In genomic region chr2:119111060-119111459, GRCm38 (mm10) we compare ENCODE assay signal across 18 mouse cellular contexts. TPM values are rescaled to one million over a fixed set of nuclear protein-coding genes. Genes with fewer than 3 reads are reported as not detected.
DNase-seq lines count a peak whose midpoint lies in the region; ATAC-seq and TF ChIP-seq lines count a peak whose summit lies in the region.
"Had no signal": no experiment of that assay in that cellular context is flagged by ENCODE, and none has a peak within 500 bp of the region (broad histone marks: within the 10 kb centered on the region; RNA-seq: fewer than 3 reads in every experiment).

No protein-coding gene starts in this region.

- H3K27me3 ChIP-seq in liver, embryonic 13.5 days = no peaks in the 10 kb centered on the region
- no peaks in the 10 kb centered on the region for H3K27me3 ChIP-seq in liver, embryonic 12.5 days (replicated peaks)
- H3K27me3 ChIP-seq in kidney, embryonic 14.5 days (ENCODE audit: control insufficient read depth, insufficient read depth, low read length) = no peaks in the 10 kb centered on the region
- H3K27me3 ChIP-seq: CH12.LX; forebrain, embryonic 12.5 days; forebrain, embryonic 15.5 days; hindbrain, embryonic 12.5 days; hindbrain, embryonic 15.5 days had no signal

- H3K4me2 ChIP-seq in liver, embryonic 13.5 days = peak overlapping the region; percentile 87; the same call in 1 of the 2 replicates
- H3K4me2 ChIP-seq in liver, embryonic 12.5 days = no peak overlapping the region
- H3K4me2 ChIP-seq in kidney, embryonic 14.5 days (replicated peaks; ENCODE audit: low read depth, low read length) = no peak overlapping the region

- 86% methylated on average over 3 of the region's 3 CpGs for WGBS in liver, embryonic 13.5 days (ENCODE audit: insufficient replicate concordance)
- 84% methylated on average over 3 of the region's 3 CpGs for WGBS in liver, embryonic 12.5 days (ENCODE audit: insufficient replicate concordance)
- WGBS in kidney, embryonic 14.5 days = 88% methylated on average over 3 of the region's 3 CpGs

- H3K9me3 ChIP-seq in liver, embryonic 13.5 days (replicated peaks) = no peaks in the 10 kb centered on the region
- H3K9me3 ChIP-seq in liver, embryonic 12.5 days (replicated peaks) = no peaks in the 10 kb centered on the region
- no peaks in the 10 kb centered on the region for H3K9me3 ChIP-seq in ES-E14 (ENCODE audit: control insufficient read depth, insufficient read depth, low read depth, low read length)
- no peaks in the 10 kb centered on the region for H3K9me3 ChIP-seq in kidney, embryonic 14.5 days (ENCODE audit: control insufficient read depth, low read length)
- H3K9me3 ChIP-seq: forebrain, embryonic 12.5 days; forebrain, embryonic 15.5 days; hindbrain, embryonic 12.5 days; hindbrain, embryonic 15.5 days had no signal

- no peak overlapping the region for H3K4me3 ChIP-seq in liver, embryonic 13.5 days (replicated peaks)
- H3K4me3 ChIP-seq in liver, embryonic 12.5 days = no peak overlapping the region
- no peak overlapping the region for H3K4me3 ChIP-seq in ES-E14 (ENCODE audit: insufficient read depth in 1 of 2, low read depth in 1 of 2, low read length in 2 of 2, poor library complexity in 1 of 2, severe bottlenecking in 1 of 2)
- no peak overlapping the region for H3K4me3 ChIP-seq in kidney, embryonic 14.5 days (ENCODE audit: low read length)
- H3K4me3 ChIP-seq: forebrain, embryonic 12.5 days; heart, adult 2 months; hindbrain, embryonic 12.5 days had no signal

- DNase-seq in cerebellum, adult 9-10 months = peak; percentile 7
- DNase-seq in cerebellum, postnatal 36 days = no peak
- DNase-seq in liver, embryonic 13.5 days = no peak
- no peak for DNase-seq in ES-E14 (ENCODE audit: low read depth, low spot score)
- no peak for DNase-seq in thymus, postnatal 10 days (ENCODE audit: low spot score in 2 of 2)
- DNase-seq: adrenal gland, adult 2 months; adrenal gland, postnatal 14 days; cerebellum, adult 11 months; gastrocnemius, postnatal 25 days; heart, adult 2 months had no signal

- no peak for ATAC-seq in liver, embryonic 13.5 days (ENCODE audit: low read depth)
- no peak for ATAC-seq in liver, embryonic 12.5 days
- ATAC-seq in kidney, embryonic 14.5 days (ENCODE audit: low FRiP score, low TSS enrichment) = no peak
- ATAC-seq: forebrain, embryonic 15.5 days had no signal

- H3K36me3 ChIP-seq in liver, embryonic 13.5 days = peaks cover 39% of the 10 kb centered on the region
- peaks cover 40% of the 10 kb centered on the region for H3K36me3 ChIP-seq in liver, embryonic 12.5 days
- peaks cover 4% of the 10 kb centered on the region for H3K36me3 ChIP-seq in ES-E14 (ENCODE audit: control insufficient read depth, insufficient read depth, low read length, poor library complexity, severe bottlenecking)
- peaks cover 8% of the 10 kb centered on the region; the same call in 1 of the 2 replicates for H3K36me3 ChIP-seq in kidney, embryonic 14.5 days (ENCODE audit: control insufficient read depth, insufficient read depth, low read length)
- H3K36me3 ChIP-seq: forebrain, embryonic 15.5 days; hindbrain, embryonic 12.5 days; hindbrain, embryonic 15.5 days had no signal

- in situ Hi-C loops in ES-E14 (cut with MboI; ENCODE audit: low sequenced_read_pairs in 2 of 2, unreplicated experiment in 2 of 2) = no loop called here

- no peak overlapping the region for H3K9ac ChIP-seq in liver, embryonic 13.5 days
- no peak overlapping the region for H3K9ac ChIP-seq in liver, embryonic 12.5 days
- H3K9ac ChIP-seq in ES-E14 (ENCODE audit: insufficient read depth, low read depth, low read length, poor library complexity, severe bottlenecking) = no peak overlapping the region
- no peak overlapping the region for H3K9ac ChIP-seq in kidney, embryonic 14.5 days (ENCODE audit: low read depth, low read length)
- H3K9ac ChIP-seq: forebrain, embryonic 12.5 days; forebrain, embryonic 15.5 days; hindbrain, embryonic 12.5 days; hindbrain, embryonic 15.5 days had no signal

- H3K27ac ChIP-seq in liver, embryonic 13.5 days = no peak overlapping the region
- no peak overlapping the region for H3K27ac ChIP-seq in liver, embryonic 12.5 days
- H3K27ac ChIP-seq in ES-E14 (ENCODE audit: insufficient read depth, low read depth, low read length, poor library complexity, severe bottlenecking) = no peak overlapping the region
- no peak overlapping the region for H3K27ac ChIP-seq in kidney, embryonic 14.5 days (ENCODE audit: low read depth, low read length)
- H3K27ac ChIP-seq: forebrain, embryonic 12.5 days; forebrain, embryonic 15.5 days; heart, adult 2 months; hindbrain, embryonic 12.5 days; hindbrain, embryonic 15.5 days had no signal

- peaks cover 33% of the 10 kb centered on the region for H3K4me1 ChIP-seq in liver, embryonic 13.5 days (replicated peaks)
- peaks cover 31% of the 10 kb centered on the region for H3K4me1 ChIP-seq in liver, embryonic 12.5 days
- no peaks in the 10 kb centered on the region; a peak in 1 of 4 replicates for H3K4me1 ChIP-seq in ES-E14 (ENCODE audit: control insufficient read depth in 2 of 2, insufficient read depth in 2 of 2, low read length in 2 of 2, poor library complexity in 1 of 2)
- H3K4me1 ChIP-seq in kidney, embryonic 14.5 days (ENCODE audit: control insufficient read depth, insufficient read depth, low read length) = peaks cover 18% of the 10 kb centered on the region

TF ChIP-seq in ES-E14, 5 proteins besides CTCF, POLR2A, EP300 and RAD21:
- no peak for TF ChIP-seq HCFC1 (IDR thresholded peaks at IDR 0.05; ENCODE audit: borderline replicate concordance, insufficient read depth, low read length)
- TF ChIP-seq ZNF384 (IDR thresholded peaks at IDR 0.05; ENCODE audit: low read depth, low read length) = peak; percentile 53; the same call in 1 of the 2 replicates

RNA-seq across cellular contexts. Expression of gene Rad51, which starts 1.5 kb away (rescaled TPM):
- polyA plus RNA-seq in liver, embryonic 13.5 days (2015; fragmentation: Nextera tagmentation; extraction: Ambion mirVana) = 38.4 and 45.1 TPM in 2 replicates
- polyA plus RNA-seq in liver, embryonic 12.5 days (2016; fragmentation: Nextera tagmentation; extraction: Ambion mirVana) = 49.9 and 52.3 TPM in 2 replicates
- 37.3 and 42.2 TPM in 2 replicates for total RNA-seq in ES-E14 (2012; rRNA removed)
- 40.0 and 51.9 TPM in 2 replicates for polyA plus RNA-seq in kidney, embryonic 14.5 days (2014; fragmentation: Nextera tagmentation; extraction: Ambion mirVana)

RNA-seq across cellular contexts. Expression of gene Rmdn3, which starts 45.8 kb away (rescaled TPM):
- 55.3 and 61.6 TPM in 2 replicates for polyA plus RNA-seq in liver, embryonic 13.5 days (2015; fragmentation: Nextera tagmentation; extraction: Ambion mirVana)
- polyA plus RNA-seq in liver, embryonic 12.5 days (2016; fragmentation: Nextera tagmentation; extraction: Ambion mirVana) = 62.2 and 64.1 TPM in 2 replicates
- 72.9 and 95.9 TPM in 2 replicates for total RNA-seq in ES-E14 (2012; rRNA removed)
- 35.8 and 41.9 TPM in 2 replicates for polyA plus RNA-seq in kidney, embryonic 14.5 days (2014; fragmentation: Nextera tagmentation; extraction: Ambion mirVana)

RNA-seq across cellular contexts. Expression of gene Gchfr, which starts 56.5 kb away (rescaled TPM):
- polyA plus RNA-seq in liver, embryonic 13.5 days (2015; fragmentation: Nextera tagmentation; extraction: Ambion mirVana) = 39.4 and 47.1 TPM in 2 replicates
- 28.5 and 31.8 TPM in 2 replicates for polyA plus RNA-seq in liver, embryonic 12.5 days (2016; fragmentation: Nextera tagmentation; extraction: Ambion mirVana)
- 12.7 and 14.1 TPM in 2 replicates for total RNA-seq in ES-E14 (2012; rRNA removed)
- 35.5 and 41.7 TPM in 2 replicates for polyA plus RNA-seq in kidney, embryonic 14.5 days (2014; fragmentation: Nextera tagmentation; extraction: Ambion mirVana)
- total RNA-seq: gastrocnemius, adult 8-10 months; gastrocnemius, postnatal 25 days had no signal
